Mouse (Mus musculus): ENCODE data around the gene Rpl35.

The Rpl35 gene

GRCm38 (mm10) chr2:39005574-39006079 lies at the start of gene Rpl35:
TSS of gene Rpl35 (minus strand) at chr2:39005624.
- no peak for TF ChIP-seq GATA4 (IDR thresholded peaks at IDR 0.05; ENCODE audit: insufficient replicate concordance, low read length)

GRCm38 (mm10) chr2:39048515-39048914 lies 43.1 kb upstream of the Rpl35 start:
- no peak for TF ChIP-seq GATA4 (IDR thresholded peaks at IDR 0.05; ENCODE audit: insufficient replicate concordance, low read length)

- no peak for TF ChIP-seq GATA4 (IDR thresholded peaks at IDR 0.05; ENCODE audit: insufficient replicate concordance, low read length)
Measured at GRCm38 (mm10) chr2:39040215-39040614, 34.8 kb upstream of the Rpl35 start.

GRCm38 (mm10) chr2:39031611-39032010 lies 26.2 kb upstream of the Rpl35 start:
- TF ChIP-seq GATA4 (IDR thresholded peaks at IDR 0.05; ENCODE audit: insufficient replicate concordance, low read length) = no peak

GRCm38 (mm10) chr2:39020004-39020403 lies 14.6 kb upstream of the Rpl35 start:
- TF ChIP-seq GATA4 (IDR thresholded peaks at IDR 0.05; ENCODE audit: insufficient replicate concordance, low read length) = no peak

GRCm38 (mm10) chr2:39016581-39016980 lies 11.2 kb upstream of the Rpl35 start:
- no peak for TF ChIP-seq GATA4 (IDR thresholded peaks at IDR 0.05; ENCODE audit: insufficient replicate concordance, low read length)

- TF ChIP-seq GATA4 (IDR thresholded peaks at IDR 0.05; ENCODE audit: insufficient replicate concordance, low read length) = no peak
Measured at GRCm38 (mm10) chr2:39012768-39013279, 7.4 kb upstream of the Rpl35 start.

- TF ChIP-seq GATA4 (IDR thresholded peaks at IDR 0.05; ENCODE audit: insufficient replicate concordance, low read length) = no peak
Measured at GRCm38 (mm10) chr2:39011971-39012370, 6.5 kb upstream of the Rpl35 start.

- TF ChIP-seq GATA4 (IDR thresholded peaks at IDR 0.05; ENCODE audit: insufficient replicate concordance, low read length) = no peak
Measured at GRCm38 (mm10) chr2:39011264-39011663, 5.8 kb upstream of the Rpl35 start.

- TF ChIP-seq GATA4 (IDR thresholded peaks at IDR 0.05; ENCODE audit: insufficient replicate concordance, low read length) = no peak
Measured at GRCm38 (mm10) chr2:39008954-39009365, 3.5 kb upstream of the Rpl35 start.

- no peak for TF ChIP-seq GATA4 (IDR thresholded peaks at IDR 0.05; ENCODE audit: insufficient replicate concordance, low read length)
Measured at GRCm38 (mm10) chr2:39008350-39008851, 3.0 kb upstream of the Rpl35 start.

- peak; percentile 29; the same call in 1 of the 2 replicates for TF ChIP-seq GATA4 (IDR thresholded peaks at IDR 0.05; ENCODE audit: insufficient replicate concordance, low read length)
Measured at GRCm38 (mm10) chr2:39007865-39008264, 2.4 kb upstream of the Rpl35 start.

- no peak for TF ChIP-seq GATA4 (IDR thresholded peaks at IDR 0.05; ENCODE audit: insufficient replicate concordance, low read length)
Measured at GRCm38 (mm10) chr2:39006149-39006730, 816 bp upstream of the Rpl35 start.

GRCm38 (mm10) chr2:39004880-39005435 lies 466 bp downstream of the Rpl35 start, which contains the start of gene Arpc5l:
TSS of gene Arpc5l (plus strand) at chr2:39005348.
- TF ChIP-seq GATA4 (IDR thresholded peaks at IDR 0.05; ENCODE audit: insufficient replicate concordance, low read length) = no peak; the same call in 1 of the 2 replicates

- TF ChIP-seq GATA4 (IDR thresholded peaks at IDR 0.05; ENCODE audit: insufficient replicate concordance, low read length) = no peak
Measured at GRCm38 (mm10) chr2:39004372-39004771, 1.1 kb downstream of the Rpl35 start.

GRCm38 (mm10) chr2:39003512-39003911 lies 1.9 kb downstream of the Rpl35 start:
- TF ChIP-seq GATA4 (IDR thresholded peaks at IDR 0.05; ENCODE audit: insufficient replicate concordance, low read length) = no peak

All from liver, adult (tissue).